Mouse (Mus musculus) lung, postnatal 0 days (tissue): Measurements from ENCODE around the gene Efcab11.

Source experiments
- CTCF ChIP-seq: IDR thresholded peaks from 2 replicates; pipeline ENCODE4 v1.5.1; 2016; ENCODE audit warnings: antibody characterized with exemption, mild to moderate bottlenecking
- EP300 ChIP-seq: IDR thresholded peaks from 2 replicates; pipeline ENCODE4 v1.6.1; 2016; ENCODE audit warnings: antibody characterized with exemption, mild to moderate bottlenecking, control low read depth

GRCm38 (mm10) chr12:99838109-99838508 lies 46.1 kb downstream of the Efcab11 start:
- TF ChIP-seq CTCF (no peak), EP300 (no peak)
